Mouse (Mus musculus) CH12.LX (cell line): ENCODE measurements at regions not wholly inside any gene's neighbourhood (a gene's known extent, or its start where the extent isn't known, plus 50 kb on each side); places are given as distances from the start of the nearest gene placed in this dataset.
A peak's percentile ranks its signal among the peaks of the same experiment; 100 is the strongest.

ENCODE experiments used
- DNase-seq: peaks from one replicate; pipeline ENCODE4 v3.0.0-alpha.2; 2013; ENCODE audit errors: extremely low read depth
- H3K27ac ChIP-seq: 2 replicates; pipeline ENCODE4 v1.5.1; 2012; ENCODE audit warnings: low read depth, mild to moderate bottlenecking, control low read depth, moderate library complexity; ENCODE audit not compliant: insufficient read depth
- H3K27me3 ChIP-seq: replicated peaks from 2 replicates; pipeline ENCODE3; 2012; ENCODE audit warnings: inconsistent platforms
- H3K36me3 ChIP-seq, 2 experiments: replicated peaks in 1 of 2; 2 replicates each; pipeline versions ENCODE3 to v1.6.1; 2012; ENCODE audit warnings: inconsistent platforms in 1 of 2, low read length in 1 of 2, mild to moderate bottlenecking in 1 of 2, mixed read lengths in 1 of 2, moderate library complexity in 1 of 2; ENCODE audit not compliant: control insufficient read depth in 1 of 2, insufficient read depth in 1 of 2
- H3K4me1 ChIP-seq, 2 experiments: 2 replicates each; pipeline ENCODE4 v1.6.1; 2012; ENCODE audit warnings: inconsistent platforms in 1 of 2, moderate library complexity in 1 of 2; ENCODE audit not compliant: insufficient read depth in 2 of 2, control insufficient read depth in 1 of 2
- H3K4me2 ChIP-seq: 2 replicates; pipeline ENCODE4 v1.6.1; 2012; ENCODE audit warnings: low read depth, mild to moderate bottlenecking, control low read depth; ENCODE audit not compliant: poor library complexity, insufficient read depth, severe bottlenecking
- H3K4me3 ChIP-seq, 3 experiments: fragments of 150-350 bp in 1 of 3; sonication (generic) in 1 of 3; replicated peaks in 1 of 3; 2 replicates each; pipeline versions ENCODE3 to v1.5.1; 2011 to 2012; ENCODE audit warnings: low read depth in 2 of 3, low read length in 2 of 3, mild to moderate bottlenecking in 2 of 3, moderate library complexity in 2 of 3, control low read depth in 1 of 3, improper control_type of control experiment in 1 of 3, inconsistent platforms in 1 of 3, mixed read lengths in 1 of 3; ENCODE audit not compliant: poor library complexity in 1 of 3
- H3K79me2 ChIP-seq: replicated peaks from 2 replicates; pipeline ENCODE4 v1.6.1; 2012; ENCODE audit warnings: mild to moderate bottlenecking, moderate library complexity; ENCODE audit not compliant: control insufficient read depth, poor library complexity, insufficient read depth, severe bottlenecking; ENCODE audit errors: extremely low read depth
- H3K9ac ChIP-seq: 2 replicates; pipeline ENCODE4 v1.6.1; 2012; ENCODE audit warnings: low read depth, mild to moderate bottlenecking, control low read depth, moderate library complexity; ENCODE audit not compliant: insufficient read depth
- H3K9me3 ChIP-seq: replicated peaks from 2 replicates; pipeline ENCODE3; 2012; ENCODE audit warnings: low read length, inconsistent platforms, mixed read lengths
- BHLHE40 ChIP-seq: IDR thresholded peaks from 2 replicates; pipeline ENCODE4 v1.6.1; 2011; ENCODE audit warnings: mild to moderate bottlenecking, low read depth, low read length, improper control_type of control experiment
- CHD1 ChIP-seq: IDR thresholded peaks from 2 replicates; pipeline ENCODE4 v1.6.1; 2012; ENCODE audit warnings: low read depth, low read length, improper control_type of control experiment, inconsistent platforms
- ELF1 ChIP-seq: IDR thresholded peaks from 2 replicates; pipeline ENCODE4 v1.6.1; 2014; ENCODE audit warnings: low read depth, mild to moderate bottlenecking, inconsistent platforms, low read length, improper control_type of control experiment
- ETS1 ChIP-seq: conservative IDR thresholded peaks from 2 replicates; pipeline ENCODE4 v1.6.1; 2012; ENCODE audit warnings: low read depth, mild to moderate bottlenecking, inconsistent platforms, low read length, improper control_type of control experiment, moderate library complexity
- JUND ChIP-seq: conservative IDR thresholded peaks from 2 replicates; pipeline ENCODE4 v1.6.1; 2011; ENCODE audit warnings: low read depth, low read length, improper control_type of control experiment
- MAFK ChIP-seq: IDR thresholded peaks from 2 replicates; pipeline ENCODE4 v1.6.1; 2011; ENCODE audit warnings: low read length, improper control_type of control experiment; ENCODE audit not compliant: insufficient replicate concordance
- MAX ChIP-seq: IDR thresholded peaks from 2 replicates; pipeline ENCODE4 v1.6.1; 2011; ENCODE audit warnings: low read length, improper control_type of control experiment
- MEF2A ChIP-seq: IDR thresholded peaks from 2 replicates; pipeline ENCODE4 v1.6.1; 2014; ENCODE audit warnings: low read depth, mild to moderate bottlenecking, inconsistent platforms, low read length, improper control_type of control experiment, borderline replicate concordance
- MXI1 ChIP-seq: IDR thresholded peaks from 2 replicates; pipeline ENCODE4 v1.6.1; 2011; ENCODE audit warnings: mild to moderate bottlenecking, low read depth, low read length, improper control_type of control experiment
- MYC ChIP-seq: IDR thresholded peaks from 2 replicates; pipeline ENCODE4 v1.6.1; 2011; ENCODE audit warnings: low read depth, mild to moderate bottlenecking, improper control_type of control experiment, low read length
- POLR2A ChIP-seq: IDR thresholded peaks from 2 replicates; pipeline ENCODE4 v1.6.1; 2011; ENCODE audit warnings: low read depth, mild to moderate bottlenecking, improper control_type of control experiment, low read length
- SIN3A ChIP-seq: IDR thresholded peaks from 2 replicates; pipeline ENCODE4 v1.6.1; 2012; ENCODE audit warnings: low read length, improper control_type of control experiment, inconsistent platforms
- SMC3 ChIP-seq: IDR thresholded peaks from 2 replicates; pipeline ENCODE4 v1.6.1; 2011; ENCODE audit warnings: low read depth, low read length, improper control_type of control experiment
- TBP ChIP-seq: conservative IDR thresholded peaks from 2 replicates; pipeline ENCODE4 v1.6.1; 2011; ENCODE audit warnings: low read depth, low read length, improper control_type of control experiment
- USF2 ChIP-seq: conservative IDR thresholded peaks from 2 replicates; pipeline ENCODE4 v1.6.1; 2011; ENCODE audit warnings: low read depth, low read length, improper control_type of control experiment
- dilution Hi-C: fragments of 300-500 bp; cut with MboI; formaldehyde crosslinking; loops from 2 replicates; pipeline ENCODE4 v1.14.3; 2020; ENCODE audit warnings: low sequenced_read_pairs; ENCODE audit not compliant: extremely low pct_unique_long_range_greater_than_20kb, extremely low pct_ligation_motif_present
- in situ Hi-C: fragments of 300-500 bp; cut with MboI; formaldehyde crosslinking; loops from 3 replicates; pipeline ENCODE4 v1.14.3; 2019; ENCODE audit warnings: low sequenced_read_pairs, low pct_ligation_motif_present, low pct_unique_long_range_greater_than_20kb, mixed read lengths

- no peak for DNase-seq
- Histone ChIP-seq H3K4me3 (no peak overlapping the region), H3K27ac (no peak overlapping the region), H3K79me2 (no peaks in the 10 kb centered on the region), H3K4me1 (peaks cover 0 to 36% of the 10 kb centered on the region in 2 experiments; a peak in 3 of 4 replicates), H3K9me3 (no peaks in the 10 kb centered on the region), H3K9ac (no peak overlapping the region), H3K27me3 (no peaks in the 10 kb centered on the region), H3K4me2 (no peak overlapping the region), H3K36me3 (no peaks in the 10 kb centered on the region)
- in situ Hi-C loops (no loop called here), dilution Hi-C loops (no loop called here)
- TF ChIP-seq JUND = no peak
- no peak for TF ChIP-seq CHD1
Observed at GRCm38 (mm10) chr14:24841715-24842496, 355.0 kb downstream of the Rps24 start.

GRCm38 (mm10) chr14:24843626-24844025 is 356.7 kb downstream of the Rps24 start:
- Histone ChIP-seq H3K79me2 (no peaks in the 10 kb centered on the region), H3K4me1 (peaks cover 0 to 36% of the 10 kb centered on the region in 2 experiments; a peak in 3 of 4 replicates), H3K9ac (no peak overlapping the region), H3K4me2 (no peak overlapping the region), H3K4me3 (no peak overlapping the region), H3K36me3 (no peaks in the 10 kb centered on the region), H3K27me3 (peaks cover under 1% of the 10 kb centered on the region)
- in situ Hi-C loops = no loop called here
- dilution Hi-C loops = no loop called here
- DNase-seq = peak; percentile 58
- no peak for TF ChIP-seq ETS1
- TF ChIP-seq POLR2A = no peak
- TF ChIP-seq MAX = peak; percentile 69
- TF ChIP-seq BHLHE40 = peak; percentile 48
- no peak for TF ChIP-seq SMC3
- no peak for TF ChIP-seq SIN3A
- no peak for TF ChIP-seq USF2
- TF ChIP-seq TBP = no peak
- no peak for TF ChIP-seq MEF2A
- TF ChIP-seq MAFK = no peak
- TF ChIP-seq CHD1 = no peak
- peak; percentile 72 for TF ChIP-seq MYC
- no peak for TF ChIP-seq ELF1
- no peak for TF ChIP-seq MXI1
- TF ChIP-seq, all 38 proteins: peak for 3
- no peak overlapping the region for H3K27ac ChIP-seq
- no peaks in the 10 kb centered on the region for H3K9me3 ChIP-seq
